Mouse (Mus musculus) olfactory bulb, adult 2 months (tissue): Measurements from ENCODE around the gene Pfkfb2. TPM values are rescaled to one million over a fixed set of nuclear protein-coding genes. Genes with fewer than 3 reads are reported as not detected.

Experiments
- H3K27ac ChIP-seq: fragments of 200-500 bp; 2 replicates; pipeline ENCODE4 v1.5.1; 2012; ENCODE audit warnings: low read depth, low read length; ENCODE audit not compliant: insufficient read depth
- H3K4me1 ChIP-seq: fragments of 200-500 bp; 2 replicates; pipeline ENCODE4 v1.6.1; 2012; ENCODE audit warnings: low read length; ENCODE audit not compliant: control insufficient read depth, insufficient read depth
- H3K4me3 ChIP-seq: fragments of 200-500 bp; 2 replicates; pipeline ENCODE4 v1.5.1; 2012; ENCODE audit warnings: mild to moderate bottlenecking, low read depth, low read length, moderate library complexity; ENCODE audit not compliant: insufficient read depth
- CTCF ChIP-seq: fragments of 200-500 bp; IDR thresholded peaks from 2 replicates; pipeline ENCODE4 v1.5.1; 2012; ENCODE audit warnings: low read depth, mild to moderate bottlenecking, low read length, moderate library complexity; ENCODE audit not compliant: insufficient read depth
- POLR2A ChIP-seq: fragments of 200-500 bp; IDR thresholded peaks from 2 replicates; pipeline ENCODE4 v1.6.1; 2012; ENCODE audit warnings: mild to moderate bottlenecking, low read depth, low read length, moderate library complexity; ENCODE audit not compliant: insufficient read depth
- WGBS: fragments of 180-500 bp; shearing (Covaris S2); methylation state at CpG from one replicate; pipeline ENCODE4 v1.1.7; 2018; 5-methylcytosine and 5-hydroxymethylcytosine counted together
- polyA plus RNA-seq: library from polyadenylated mRNA; stranded (reverse); fragments of >200 nt; gene quantifications from 2 replicates; pipeline ENCODE4 v1.2.4, GENCODE M21; 2012; ENCODE audit warnings: low replicate concordance; ENCODE audit not compliant: missing spikeins, insufficient read depth, insufficient read length

Gene Pfkfb2
- not detected in 2 replicates for polyA plus RNA-seq

GRCm38 (mm10) chr1:130729153-130729552 lies at the start of gene Pfkfb2:
Gene Pfkfb2, minus strand, starts transcription at chr1:130729253.
- H3K4me3 ChIP-seq = no peak within 1 kb of the TSS
- TF ChIP-seq POLR2A (no peak), CTCF (no peak)
- H3K4me1 ChIP-seq = peaks cover 2% of the 10 kb centered on the region; the same call in 1 of the 2 replicates
- no peak within 1 kb of the TSS for H3K27ac ChIP-seq
- WGBS = 80% methylated on average over 2 of the region's 2 CpGs

- Histone ChIP-seq H3K4me3 (no peak overlapping the region), H3K27ac (no peak overlapping the region), H3K4me1 (no peaks in the 10 kb centered on the region)
- TF ChIP-seq POLR2A (no peak), CTCF (no peak)
- WGBS = 96% methylated on average over 1 of the region's 1 CpGs
These were observed 47.6 kb upstream of the Pfkfb2 start for GRCm38 (mm10) chr1:130776645-130777044.

- no peak for TF ChIP-seq CTCF
- TF ChIP-seq POLR2A = no peak
- Histone ChIP-seq H3K27ac (no peak overlapping the region), H3K4me3 (no peak overlapping the region), H3K4me1 (no peaks in the 10 kb centered on the region)
- 75% methylated on average over 7 of the region's 7 CpGs for WGBS
These were observed 46.8 kb upstream of the Pfkfb2 start for GRCm38 (mm10) chr1:130775691-130776331.

GRCm38 (mm10) chr1:130775234-130775633 lies 46.2 kb upstream of the Pfkfb2 start:
- 58% methylated on average over 2 of the region's 2 CpGs for WGBS
- Histone ChIP-seq H3K4me1 (no peaks in the 10 kb centered on the region), H3K4me3 (no peak overlapping the region), H3K27ac (no peak overlapping the region)
- TF ChIP-seq CTCF = no peak
- TF ChIP-seq POLR2A = no peak

GRCm38 (mm10) chr1:130770981-130771494 lies 42.0 kb upstream of the Pfkfb2 start:
- H3K4me1 ChIP-seq = no peaks in the 10 kb centered on the region
- no peak overlapping the region for H3K4me3 ChIP-seq
- no peak overlapping the region for H3K27ac ChIP-seq
- WGBS = 71% methylated on average over 3 of the region's 3 CpGs
- TF ChIP-seq CTCF = no peak
- TF ChIP-seq POLR2A = no peak

GRCm38 (mm10) chr1:130770487-130770886 lies 41.4 kb upstream of the Pfkfb2 start:
- TF ChIP-seq CTCF (no peak), POLR2A (no peak)
- WGBS = 90% methylated on average over 4 of the region's 4 CpGs
- Histone ChIP-seq H3K4me3 (no peak overlapping the region), H3K4me1 (no peaks in the 10 kb centered on the region), H3K27ac (no peak overlapping the region)

GRCm38 (mm10) chr1:130769925-130770324 lies 40.9 kb upstream of the Pfkfb2 start:
- no peak overlapping the region for H3K27ac ChIP-seq
- whole genome bisulfite sequencing = 87% methylated on average over 2 of the region's 2 CpGs
- no peak for TF ChIP-seq POLR2A
- TF ChIP-seq CTCF = no peak

GRCm38 (mm10) chr1:130767066-130767465 lies 38.0 kb upstream of the Pfkfb2 start:
- Histone ChIP-seq H3K4me1 (no peaks in the 10 kb centered on the region), H3K27ac (no peak overlapping the region), H3K4me3 (no peak overlapping the region)
- WGBS = 63% methylated on average over 5 of the region's 5 CpGs
- TF ChIP-seq CTCF (no peak), POLR2A (no peak)

More at GRCm38 (mm10) chr1:130769925-130770324, 40.9 kb upstream of the Pfkfb2 start:
- no peak overlapping the region for H3K4me3 ChIP-seq
- H3K4me1 ChIP-seq = no peaks in the 10 kb centered on the region

GRCm38 (mm10) chr1:130764027-130764461 lies 35.0 kb upstream of the Pfkfb2 start:
- TF ChIP-seq POLR2A (no peak), CTCF (no peak)
- 92% methylated on average over 12 of the region's 12 CpGs for WGBS

More at GRCm38 (mm10) chr1:130764027-130764461, 35.0 kb upstream of the Pfkfb2 start:
- H3K27ac ChIP-seq = no peak overlapping the region
- no peaks in the 10 kb centered on the region for H3K4me1 ChIP-seq
- H3K4me3 ChIP-seq = no peak overlapping the region
